Mouse (Mus musculus) C2C12 (cell line): Measurements from ENCODE around the gene Lce1c.

Experiments used
- CTCF ChIP-seq: IDR thresholded peaks from one replicate; pipeline ENCODE4 v1.5.1; 2011; ENCODE audit not compliant: control insufficient read depth, insufficient read depth, insufficient read length
- MAX ChIP-seq: IDR thresholded peaks from one replicate; pipeline ENCODE4 v1.6.1; 2011; ENCODE audit warnings: mild to moderate bottlenecking, control low read depth
- USF1 ChIP-seq: IDR thresholded peaks from one replicate; pipeline ENCODE4 v1.6.1; 2011; ENCODE audit warnings: low read depth, mild to moderate bottlenecking, control low read depth, moderate library complexity

GRCm38 (mm10) chr3:92656826-92657225 lies 22.2 kb upstream of the Lce1c start, which contains the start of gene Lce1b:
- no peak for TF ChIP-seq CTCF
- TF ChIP-seq MAX = no peak
- no peak for TF ChIP-seq USF1
